Mouse (Mus musculus) lung, postnatal 0 days (tissue): ENCODE measurements around the gene Osm.

Source experiments
- CTCF ChIP-seq: IDR thresholded peaks from 2 replicates; pipeline ENCODE4 v1.5.1; 2016; ENCODE audit warnings: antibody characterized with exemption, mild to moderate bottlenecking
- EP300 ChIP-seq: IDR thresholded peaks from 2 replicates; pipeline ENCODE4 v1.6.1; 2016; ENCODE audit warnings: antibody characterized with exemption, mild to moderate bottlenecking, control low read depth

GRCm38 (mm10) chr11:4257756-4258155, 21.5 kb downstream of the Osm start:
- no peak for TF ChIP-seq CTCF
- TF ChIP-seq EP300 = no peak
